Mouse (Mus musculus) c-Kit-positive CD71-negative TER-119-negative erythroid progenitor cells, embryonic 14.5 days (primary cell): ENCODE measurements at regions not wholly inside any gene's neighbourhood (a gene's known extent, or its start where the extent isn't known, plus 50 kb on each side); places are given as distances from the start of the nearest gene placed in this dataset.
"Not testable (repeated sequence)": the region's sequence is repeated elsewhere in the genome, so short reads cannot be mapped to it uniquely, and the experiment has no call there.

Experiments used
- DNase-seq: peaks from one replicate; pipeline ENCODE4 v3.0.0-alpha.2; 2013; ENCODE audit warnings: low read depth

- no peak for DNase-seq
Measured at GRCm38 (mm10) chr7:87096500-87096899, 100.6 kb downstream of the Vmn2r79 start.

- DNase-seq = not testable (repeated sequence)
Measured at GRCm38 (mm10) chr7:87099611-87100010, 103.7 kb downstream of the Vmn2r79 start.

- DNase-seq = not testable (repeated sequence)
Measured at GRCm38 (mm10) chr7:87100377-87100776, 104.5 kb downstream of the Vmn2r79 start.

- DNase-seq = not testable (repeated sequence)
Measured at GRCm38 (mm10) chr7:87101281-87101680, 105.4 kb downstream of the Vmn2r79 start.

DNA sequence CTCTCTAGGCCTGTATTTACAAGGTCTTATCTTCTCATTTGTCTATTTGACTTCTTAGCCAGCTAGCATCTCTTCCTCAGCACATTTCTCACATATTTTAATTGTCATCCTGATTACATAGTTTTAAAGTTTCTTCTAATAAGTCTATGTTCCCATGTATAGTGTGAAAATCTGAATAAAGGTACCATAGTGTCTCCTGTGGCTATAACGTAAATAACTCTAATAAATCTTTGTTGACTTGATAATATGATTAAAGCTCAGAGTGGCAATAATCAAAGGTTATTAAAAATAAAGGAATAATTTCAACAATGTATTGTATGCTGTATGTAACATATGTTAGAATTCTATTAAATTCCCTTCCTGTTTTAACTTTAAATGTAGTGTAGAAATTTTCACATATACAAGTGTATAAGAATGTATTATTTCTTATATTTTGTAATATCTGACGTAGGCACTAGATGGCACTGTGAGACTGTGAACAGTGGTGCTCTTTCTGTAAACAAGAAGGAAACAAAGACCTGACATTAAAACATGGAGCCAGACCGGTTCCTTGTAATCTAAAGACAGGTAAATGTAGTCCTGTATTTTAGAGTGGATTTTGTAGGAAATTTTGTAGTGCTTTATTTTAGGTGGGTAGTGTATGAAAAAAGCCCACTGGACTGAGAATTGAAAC lies 114.5 kb downstream of the Vmn2r79 start:
- DNase-seq = peak; percentile 22

DNA sequence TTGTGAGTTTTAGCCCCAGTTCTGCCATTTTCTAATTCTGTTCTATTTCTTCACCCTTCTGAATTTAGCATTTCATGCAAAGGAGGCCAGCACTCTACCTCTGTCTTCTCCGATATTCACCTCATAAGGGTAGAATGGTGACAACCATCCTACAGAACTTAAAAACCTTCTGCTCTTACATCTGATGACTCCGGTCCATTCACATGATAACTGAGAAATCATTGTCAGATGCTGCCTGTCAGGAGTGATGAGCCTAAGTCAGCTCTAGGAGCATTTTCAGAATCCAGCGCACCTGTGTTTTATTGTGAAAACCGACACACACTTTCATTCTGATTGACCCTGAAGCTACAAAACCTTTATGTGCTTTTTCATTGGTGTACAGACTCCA lies 115.1 kb downstream of the Vmn2r79 start:
- DNase-seq = no peak

GRCm38 (mm10) chr7:87113654-87114053 lies 117.7 kb downstream of the Vmn2r79 start:
- DNase-seq = peak; percentile 19

DNA sequence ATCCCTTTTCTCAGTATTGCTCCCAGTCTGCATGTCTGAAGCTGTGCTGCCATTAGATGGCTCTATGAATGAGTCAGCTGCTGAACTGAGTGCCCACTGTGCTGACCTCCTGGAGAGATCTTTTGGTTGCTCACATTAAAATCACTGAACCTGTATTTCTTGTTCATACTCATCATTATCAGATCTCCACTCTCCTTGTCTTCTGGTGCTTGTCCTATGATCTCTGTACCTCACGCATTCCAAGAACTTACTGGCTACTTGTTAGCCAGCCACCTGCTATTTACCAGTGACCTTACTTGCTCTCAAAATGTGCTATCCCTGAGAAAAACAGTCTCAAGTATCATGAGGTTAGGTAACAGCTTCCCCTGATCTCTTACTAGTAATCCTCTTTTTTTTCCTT lies 123.4 kb upstream of the Nox4 start:
- no peak for DNase-seq

DNA sequence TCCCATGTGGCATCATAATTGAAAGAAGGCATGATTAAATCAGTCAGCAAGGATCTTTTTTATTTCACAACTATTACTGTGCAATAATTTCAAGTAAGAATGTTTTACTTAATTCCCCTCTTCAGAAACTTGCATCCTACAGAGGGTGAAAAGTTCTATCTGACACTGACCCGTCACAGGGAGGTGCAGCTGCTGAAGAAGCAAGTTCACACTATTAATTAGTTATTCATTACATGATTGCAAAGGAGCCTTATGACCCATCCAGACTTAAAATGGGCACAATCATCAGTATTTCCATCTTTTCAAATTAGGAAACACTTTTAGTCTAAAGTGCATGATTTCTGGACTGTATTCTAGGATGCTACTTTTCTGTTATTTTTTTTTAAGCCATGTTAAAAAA lies 100.0 kb upstream of the Nox4 start:
- no peak for DNase-seq

- DNase-seq = no peak
Measured at GRCm38 (mm10) chr7:87147703-87148102, 98.2 kb upstream of the Nox4 start.

- no peak for DNase-seq
Measured at GRCm38 (mm10) chr7:87148681-87149080, 97.2 kb upstream of the Nox4 start.

- DNase-seq = no peak
Measured at GRCm38 (mm10) chr7:87150991-87151390, 94.9 kb upstream of the Nox4 start.

DNA sequence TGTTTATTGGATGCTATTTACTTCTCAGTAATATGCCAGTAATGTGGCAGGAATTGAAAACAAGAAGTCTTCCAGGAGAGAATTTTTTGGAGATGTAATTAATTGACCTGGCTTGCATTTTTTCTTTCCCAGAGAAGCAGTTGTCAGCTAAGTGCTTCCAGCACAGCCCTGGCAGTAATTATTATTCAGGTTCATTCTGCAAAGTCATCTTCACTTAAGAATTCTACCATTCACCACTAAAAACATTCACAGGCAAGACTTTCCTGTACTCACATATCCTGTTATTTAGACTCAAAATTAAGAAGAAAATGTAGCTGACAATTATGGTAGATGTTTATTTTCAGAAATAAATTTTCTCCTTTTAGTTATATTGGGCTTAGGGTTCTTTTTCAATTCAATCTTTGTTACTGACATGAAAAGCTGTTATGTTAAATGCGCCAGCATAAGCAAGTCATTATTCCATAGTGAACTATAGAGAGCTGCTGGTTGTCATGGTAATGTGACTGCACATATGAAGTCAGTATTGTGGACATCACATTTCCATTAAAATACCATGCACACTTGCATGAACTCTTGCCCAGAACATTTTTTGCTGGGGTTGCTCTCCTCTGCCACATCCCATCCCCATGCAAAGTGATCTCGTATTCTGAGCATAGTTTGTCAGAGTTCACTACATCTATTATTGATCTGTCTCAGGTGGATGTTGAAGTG lies 59.3 kb upstream of the Nox4 start:
- no peak for DNase-seq

DNA sequence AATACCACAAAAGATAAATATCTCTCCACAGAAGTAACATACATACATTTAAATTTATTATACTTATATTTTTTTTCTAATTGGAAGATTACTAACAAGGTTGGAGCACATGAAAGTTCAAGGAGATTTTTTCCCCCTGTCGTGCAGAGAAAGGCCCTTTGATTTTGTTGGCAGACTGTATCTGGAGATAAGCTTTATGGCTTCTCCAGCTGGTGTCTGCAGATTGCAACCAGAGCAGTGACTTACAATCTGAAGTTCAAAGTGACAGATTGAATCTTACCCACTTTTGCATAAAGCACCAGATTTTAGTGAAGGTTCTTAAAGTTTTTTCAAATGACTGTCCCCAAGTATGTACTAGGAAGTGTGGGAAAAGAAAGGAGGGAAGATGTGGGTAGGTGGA lies 50.2 kb upstream of the Nox4 start:
- DNase-seq = no peak
